Mouse (Mus musculus) embryonic fibroblast, embryonic 13.5 days (primary cell): ENCODE results near the gene Hspb8.

Experiments
- CTCF ChIP-seq: IDR thresholded peaks from 2 replicates; pipeline ENCODE4 v1.5.1; 2011; ENCODE audit warnings: mild to moderate bottlenecking, control low read depth, low read length, moderate library complexity, borderline replicate concordance; ENCODE audit not compliant: insufficient read depth
- POLR2A ChIP-seq: IDR thresholded peaks from 2 replicates; pipeline ENCODE4 v1.6.1; 2011; ENCODE audit warnings: low read depth, mild to moderate bottlenecking, control low read depth, low read length, moderate library complexity

DNA sequence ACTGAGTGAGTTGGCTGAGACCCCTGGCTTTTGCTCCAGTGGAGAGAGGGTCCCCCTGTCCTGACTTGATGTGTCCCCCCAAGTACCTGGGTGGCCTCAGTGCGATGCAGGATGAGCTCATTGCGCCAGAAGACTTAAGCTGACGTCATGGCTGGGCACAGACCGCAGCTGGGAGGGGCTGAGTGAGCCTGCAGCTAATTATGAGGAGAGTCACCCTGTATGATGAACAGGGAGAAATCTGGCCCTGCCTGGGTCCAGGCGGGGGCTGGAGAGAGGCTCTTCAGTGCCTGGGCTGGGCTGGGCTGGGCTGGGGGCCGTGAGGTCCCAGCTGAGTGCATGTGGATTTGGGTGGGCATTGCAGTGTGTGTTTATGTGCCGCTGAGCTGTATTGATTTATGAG, 2.6 kb upstream of the Hspb8 start:
- no peak for TF ChIP-seq CTCF
- TF ChIP-seq POLR2A: no peak
